In the genomic region with DNA sequence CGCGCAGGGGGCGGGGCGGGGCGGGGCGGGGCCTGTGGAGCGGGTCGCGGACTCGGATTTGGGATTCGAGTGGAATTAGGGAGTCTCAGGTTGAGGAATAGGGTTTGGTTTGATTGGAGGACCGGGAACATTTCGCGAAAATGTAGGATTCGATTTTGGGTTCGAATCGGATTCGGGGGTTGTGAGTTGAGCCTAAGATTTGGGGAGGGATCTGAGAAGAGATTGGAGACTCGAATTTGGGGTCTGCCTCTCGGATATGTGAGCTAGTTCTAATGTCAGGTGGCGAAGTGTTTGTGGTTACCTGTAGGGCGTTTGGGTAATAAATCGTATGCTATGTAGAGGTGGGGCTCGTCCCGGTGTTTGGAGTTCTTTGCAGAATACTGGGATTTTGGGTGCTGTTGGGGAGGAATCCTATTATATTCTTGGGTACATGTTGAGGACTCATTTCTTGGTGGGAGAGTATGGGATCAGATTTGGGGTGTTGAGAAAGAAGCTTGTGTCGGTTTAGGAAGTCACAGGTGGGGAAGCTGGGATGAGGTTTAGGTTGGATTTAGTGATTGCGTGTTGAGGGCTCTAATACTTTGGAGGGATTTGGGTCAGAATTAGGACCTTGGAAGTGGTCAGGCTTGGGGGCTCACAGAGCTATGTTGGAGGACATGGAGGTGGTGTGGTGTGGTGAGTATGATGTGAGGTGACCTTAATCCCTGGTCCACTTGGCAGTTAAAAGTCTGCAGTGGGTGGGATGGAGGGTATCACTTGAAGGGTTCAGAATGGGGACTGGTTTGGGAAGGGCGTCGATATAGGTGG, we compare ENCODE assay signal across 8 mouse cellular contexts. TPM values are rescaled to one million over a fixed set of nuclear protein-coding genes. Genes with fewer than 3 reads are reported as not detected.
DNase-seq lines count a peak whose midpoint lies in the region; ATAC-seq and TF ChIP-seq lines count a peak whose summit lies in the region.

No protein-coding gene starts in this region.

- H3K4me3 ChIP-seq in heart, adult 2 months, result peak overlapping the region; percentile 98
- peak overlapping the region; percentile 63 to 93 (median 77) for H3K4me3 ChIP-seq in CH12.LX (replicated peaks in 1 of 3; ENCODE audit: low read depth in 2 of 3, low read length in 2 of 3, poor library complexity in 1 of 3)
- H3K4me3 ChIP-seq in forebrain, embryonic 15.5 days, result peak overlapping the region; percentile 93
- peak overlapping the region; percentile 93 to 96 for H3K4me3 ChIP-seq in liver, embryonic 14.5 days (ENCODE audit: insufficient read depth in 1 of 2, low read depth in 2 of 2, low read length in 2 of 2)

- ATAC-seq in forebrain, embryonic 15.5 days (replicated peaks), result no peak
- ATAC-seq in liver, embryonic 14.5 days (ENCODE audit: insufficient read depth), result no peak

- peak overlapping the region; percentile 99 for H3K4me2 ChIP-seq in CH12.LX (ENCODE audit: insufficient read depth, low read depth, poor library complexity, severe bottlenecking)
- H3K4me2 ChIP-seq in forebrain, embryonic 15.5 days (replicated peaks), result peak overlapping the region; percentile 98
- H3K4me2 ChIP-seq in liver, embryonic 14.5 days (ENCODE audit: low read depth), result peak overlapping the region; percentile 99

- H3K79me2 ChIP-seq in heart, adult 2 months (replicated peaks; ENCODE audit: control insufficient read depth, insufficient read depth, low read length), result peaks cover 7% of the 10 kb centered on the region
- H3K79me2 ChIP-seq in CH12.LX (replicated peaks; ENCODE audit: control insufficient read depth, extremely low read depth, insufficient read depth, poor library complexity, severe bottlenecking), result peaks cover 21% of the 10 kb centered on the region

- no peak for TF ChIP-seq RAD21 in CH12.LX (IDR thresholded peaks at IDR 0.05; ENCODE audit: low read depth, low read length)

- 3% methylated on average over 29 of the region's 29 CpGs for WGBS in heart, adult 2 months
- 7% methylated on average over 29 of the region's 29 CpGs for WGBS in forebrain, embryonic 15.5 days
- WGBS in liver, embryonic 14.5 days (ENCODE audit: insufficient replicate concordance), result 6% methylated on average over 29 of the region's 29 CpGs

- peak overlapping the region; percentile 92 for H3K9ac ChIP-seq in heart, adult 2 months (ENCODE audit: low read depth, low read length)
- H3K9ac ChIP-seq in CH12.LX (ENCODE audit: insufficient read depth, low read depth), result peak overlapping the region; percentile 99
- peak overlapping the region; percentile 86 for H3K9ac ChIP-seq in forebrain, embryonic 15.5 days (replicated peaks)
- H3K9ac ChIP-seq in liver, embryonic 14.5 days (replicated peaks), result peak overlapping the region; percentile 94

- no peak for TF ChIP-seq EP300 in heart, adult 2 months (IDR thresholded peaks at IDR 0.05; ENCODE audit: insufficient read depth, low read depth, low read length)
- no peak for TF ChIP-seq EP300 in CH12.LX (IDR thresholded peaks at IDR 0.05; ENCODE audit: low read length)
- TF ChIP-seq EP300 in liver, embryonic 14.5 days (IDR thresholded peaks at IDR 0.05; ENCODE audit: low read depth), result no peak

- TF ChIP-seq POLR2A in heart, adult 2 months (IDR thresholded peaks at IDR 0.05; ENCODE audit: insufficient read depth, low read depth, low read length), result no peak
- no peak for TF ChIP-seq POLR2A in CH12.LX (IDR thresholded peaks at IDR 0.05; ENCODE audit: low read depth, low read length)

- dilution Hi-C loops in CH12.LX (cut with MboI; ENCODE audit: extremely low pct_ligation_motif_present, extremely low pct_unique_long_range_greater_than_20kb, low sequenced_read_pairs), result no loop called here

- peaks cover 12% of the 10 kb centered on the region for H3K4me1 ChIP-seq in heart, adult 2 months (ENCODE audit: control insufficient read depth, insufficient read depth, low read length)
- H3K4me1 ChIP-seq in CH12.LX (ENCODE audit: control insufficient read depth in 1 of 2, insufficient read depth in 2 of 2), result peaks cover 20 to 54% of the 10 kb centered on the region in 2 experiments
- H3K4me1 ChIP-seq in forebrain, embryonic 15.5 days, result peaks cover 19% of the 10 kb centered on the region
- H3K4me1 ChIP-seq in liver, embryonic 14.5 days (replicated peaks; ENCODE audit: control insufficient read depth in 2 of 2, insufficient read depth in 2 of 2, low read length in 1 of 2), result peaks cover 48 to 49% of the 10 kb centered on the region in 2 experiments

- peaks cover 7% of the 10 kb centered on the region; the same call in 1 of the 2 replicates for H3K36me3 ChIP-seq in heart, adult 2 months (ENCODE audit: control insufficient read depth, insufficient read depth, low read length)
- peaks cover 26 to 35% of the 10 kb centered on the region in 2 experiments for H3K36me3 ChIP-seq in CH12.LX (replicated peaks in 1 of 2; ENCODE audit: control insufficient read depth in 1 of 2, insufficient read depth in 1 of 2, low read length in 1 of 2)
- H3K36me3 ChIP-seq in forebrain, embryonic 15.5 days, result peaks cover 18% of the 10 kb centered on the region
- H3K36me3 ChIP-seq in liver, embryonic 14.5 days (replicated peaks; ENCODE audit: control insufficient read depth, insufficient read depth, low read depth), result peaks cover 30% of the 10 kb centered on the region

- H3K27ac ChIP-seq in heart, adult 2 months, result peak overlapping the region; percentile 99
- H3K27ac ChIP-seq in CH12.LX (ENCODE audit: insufficient read depth, low read depth), result no peak overlapping the region
- peak overlapping the region; percentile 89 for H3K27ac ChIP-seq in forebrain, embryonic 15.5 days (replicated peaks)
- H3K27ac ChIP-seq in liver, embryonic 14.5 days, result peak overlapping the region; percentile 90

- H3K9me3 ChIP-seq in CH12.LX (replicated peaks; ENCODE audit: low read length), result no peaks in the 10 kb centered on the region
- H3K9me3 ChIP-seq in forebrain, embryonic 15.5 days, result no peaks in the 10 kb centered on the region
- H3K9me3 ChIP-seq in liver, embryonic 14.5 days (ENCODE audit: control insufficient read depth, low read length), result no peaks in the 10 kb centered on the region

- H3K27me3 ChIP-seq in heart, adult 2 months (ENCODE audit: control insufficient read depth, insufficient read depth, low read length), result no peaks in the 10 kb centered on the region
- no peaks in the 10 kb centered on the region for H3K27me3 ChIP-seq in CH12.LX (replicated peaks)
- H3K27me3 ChIP-seq in forebrain, embryonic 15.5 days, result no peaks in the 10 kb centered on the region
- no peaks in the 10 kb centered on the region; the same call in 1 of the 2 replicates for H3K27me3 ChIP-seq in liver, embryonic 14.5 days (ENCODE audit: control insufficient read depth, insufficient read depth, low read length)

- intact Hi-C loops in heart, adult 2 months (cut with DNase I), result loop anchor here (2.0 kb wide), 1 partner anchor 28 kb away; a partner anchor contains a TSS
- intact Hi-C loops in heart, postnatal 14 days (cut with DNase I), result no loop called here

- no peak for DNase-seq in heart, adult 2 months
- no peak for DNase-seq in heart, postnatal 14 days
- DNase-seq in CH12.LX (ENCODE audit: extremely low read depth), result no peak
- DNase-seq in liver, embryonic 14.5 days (ENCODE audit: low read depth in 3 of 3, low spot score in 3 of 3), result no peak
- no peak for DNase-seq in left cerebral cortex, adult 9 months (ENCODE audit: low spot score in 2 of 2)
- no peak for DNase-seq in layer of hippocampus, postnatal 10 days (ENCODE audit: low spot score in 2 of 2)
- DNase-seq in urinary bladder, postnatal 4 days (ENCODE audit: low spot score in 2 of 2), result no peak

- in situ Hi-C loops in CH12.LX (cut with MboI; ENCODE audit: low pct_ligation_motif_present, low pct_unique_long_range_greater_than_20kb, low sequenced_read_pairs), result no loop called here

- TF ChIP-seq CTCF in heart, adult 2 months (IDR thresholded peaks at IDR 0.05), result no peak
- no peak for TF ChIP-seq CTCF in CH12.LX (conservative IDR thresholded peaks at IDR 0.05 in 1 of 2, IDR thresholded peaks at IDR 0.05 in 1 of 2; ENCODE audit: low read depth in 2 of 2, low read length in 2 of 2)
- TF ChIP-seq CTCF in liver, embryonic 14.5 days (IDR thresholded peaks at IDR 0.05; ENCODE audit: low read depth), result no peak

RNA-seq across cellular contexts. Expression of a gene that starts 0.8 kb away (rescaled TPM):
- total RNA-seq in heart, adult 2 months (2021), result 100 to 1,000 TPM; 850 to 914 TPM
- polyA plus RNA-seq in heart, adult 2 months (2012; rRNA removed), result 1,001 and 1,201 TPM in 2 replicates
- 100 to 1,000 TPM; 893 to 962 TPM for total RNA-seq in heart, postnatal 14 days (2021)
- total RNA-seq in CH12.LX (2012; rRNA removed) (899 and 966 TPM in 2 replicates), CH12.LX (2014; rRNA removed) (792 and 1,081 TPM in 2 replicates)
- 646 and 664 TPM in 2 replicates for polyA plus RNA-seq in CH12.LX (2012; ENCODE audit: insufficient read length, low read depth)
- 1,419 and 1,463 TPM in 2 replicates for polyA plus RNA-seq in forebrain, embryonic 15.5 days (2015; fragmentation: Nextera tagmentation; extraction: Ambion mirVana)
- 673 and 795 TPM in 2 replicates for polyA plus RNA-seq in liver, embryonic 14.5 days (2012; rRNA removed)
- polyA plus RNA-seq in liver, embryonic 14.5 days (2014; fragmentation: Nextera tagmentation; extraction: Ambion mirVana), result 1,285 and 1,384 TPM in 2 replicates
- total RNA-seq in layer of hippocampus, postnatal 10 days (2021), result 100 to 1,000 TPM; 399 to 419 TPM

RNA-seq across cellular contexts. Expression of a gene that starts 14.0 kb away (rescaled TPM):
- 1 to 10 TPM in 1 of 2 experiments, under 1 TPM in 1; 0.25 to 1.1 TPM for total RNA-seq in heart, adult 2 months (2021)
- polyA plus RNA-seq in heart, adult 2 months (2012; rRNA removed), result 0.21 and 0.56 TPM in 2 replicates
- not detected for total RNA-seq in heart, postnatal 14 days (2021)
- 0.34 and 0.72 TPM in 2 replicates for total RNA-seq in CH12.LX (2012; rRNA removed)
- 0.30 and 0.35 TPM in 2 replicates for total RNA-seq in CH12.LX (2014; rRNA removed)
- 0.95 and 1.1 TPM in 2 replicates for polyA plus RNA-seq in CH12.LX (2012; ENCODE audit: insufficient read length, low read depth)
- polyA plus RNA-seq in forebrain, embryonic 15.5 days (2015; fragmentation: Nextera tagmentation; extraction: Ambion mirVana), result 0.31 TPM in 1 of 2 replicates, not detected in the other
- polyA plus RNA-seq in liver, embryonic 14.5 days (2012; rRNA removed), result 0.15 TPM in 1 of 2 replicates, not detected in the other
- polyA plus RNA-seq in liver, embryonic 14.5 days (2014; fragmentation: Nextera tagmentation; extraction: Ambion mirVana), result not detected in 2 replicates
- 1 to 10 TPM; 1.4 TPM for total RNA-seq in layer of hippocampus, postnatal 10 days (2021)

RNA-seq across cellular contexts. Expression of a gene that starts 16.6 kb away (rescaled TPM):
- total RNA-seq in heart, adult 2 months (2021), result 10 to 100 TPM; 10.7 to 15.8 TPM
- polyA plus RNA-seq in heart, adult 2 months (2012; rRNA removed), result 12.0 and 15.1 TPM in 2 replicates
- total RNA-seq in heart, postnatal 14 days (2021), result 1 to 10 TPM; 4.2 to 5.7 TPM
- total RNA-seq in CH12.LX (2012; rRNA removed) (0.08 and 0.21 TPM in 2 replicates), CH12.LX (2014; rRNA removed) (not detected in 2 replicates)
- not detected in 2 replicates for polyA plus RNA-seq in CH12.LX (2012; ENCODE audit: insufficient read length, low read depth)
- 4.4 and 5.5 TPM in 2 replicates for polyA plus RNA-seq in forebrain, embryonic 15.5 days (2015; fragmentation: Nextera tagmentation; extraction: Ambion mirVana)
- polyA plus RNA-seq in liver, embryonic 14.5 days (2012; rRNA removed), result 0.01 TPM in 1 of 2 replicates, not detected in the other
- 0.04 TPM in 1 of 2 replicates, not detected in the other for polyA plus RNA-seq in liver, embryonic 14.5 days (2014; fragmentation: Nextera tagmentation; extraction: Ambion mirVana)
- total RNA-seq in layer of hippocampus, postnatal 10 days (2021), result 10 to 100 TPM; 20.4 to 25.9 TPM

RNA-seq across cellular contexts. Expression of a gene that starts 22.2 kb away (rescaled TPM):
- under 1 TPM; 0.18 TPM for total RNA-seq in heart, adult 2 months (2021)
- 0.15 and 0.25 TPM in 2 replicates for polyA plus RNA-seq in heart, adult 2 months (2012; rRNA removed)
- total RNA-seq in heart, postnatal 14 days (2021), result under 1 TPM; 0.56 to 0.65 TPM
- 0.59 and 0.71 TPM in 2 replicates for total RNA-seq in CH12.LX (2012; rRNA removed)
- total RNA-seq in CH12.LX (2014; rRNA removed), result 0.43 TPM in 1 of 2 replicates, not detected in the other
- 0.78 and 1.1 TPM in 2 replicates for polyA plus RNA-seq in CH12.LX (2012; ENCODE audit: insufficient read length, low read depth)
- 0.10 TPM in 2 replicates for polyA plus RNA-seq in forebrain, embryonic 15.5 days (2015; fragmentation: Nextera tagmentation; extraction: Ambion mirVana)
- polyA plus RNA-seq in liver, embryonic 14.5 days (2012; rRNA removed), result 0.31 and 0.36 TPM in 2 replicates
- 0.08 TPM in 1 of 2 replicates, not detected in the other for polyA plus RNA-seq in liver, embryonic 14.5 days (2014; fragmentation: Nextera tagmentation; extraction: Ambion mirVana)
- total RNA-seq in layer of hippocampus, postnatal 10 days (2021), result 1 to 10 TPM; 2.1 to 2.5 TPM

RNA-seq across cellular contexts. Expression of a gene that starts 27.7 kb away (rescaled TPM):
- 10 to 100 TPM; 19.4 to 23.2 TPM for total RNA-seq in heart, adult 2 months (2021)
- polyA plus RNA-seq in heart, adult 2 months (2012; rRNA removed), result 74.9 and 79.9 TPM in 2 replicates
- total RNA-seq in heart, postnatal 14 days (2021), result 10 to 100 TPM; 21.3 to 28.3 TPM
- 374 and 409 TPM in 2 replicates for total RNA-seq in CH12.LX (2012; rRNA removed)
- total RNA-seq in CH12.LX (2014; rRNA removed), result 411 and 435 TPM in 2 replicates
- 171 and 198 TPM in 2 replicates for polyA plus RNA-seq in CH12.LX (2012; ENCODE audit: insufficient read length, low read depth)
- polyA plus RNA-seq in forebrain, embryonic 15.5 days (2015; fragmentation: Nextera tagmentation; extraction: Ambion mirVana), result 268 and 279 TPM in 2 replicates
- 196 and 215 TPM in 2 replicates for polyA plus RNA-seq in liver, embryonic 14.5 days (2012; rRNA removed)
- polyA plus RNA-seq in liver, embryonic 14.5 days (2014; fragmentation: Nextera tagmentation; extraction: Ambion mirVana), result 178 and 181 TPM in 2 replicates
- total RNA-seq in layer of hippocampus, postnatal 10 days (2021), result 10 to 100 TPM; 52.3 to 54.0 TPM

Comparison
In these comparisons a context has a peak if more than half of its experiments do, and no peak if none do; other contexts are left out.
1. RNA of a gene that starts 16.6 kb away (total RNA-seq): 20.4 to 25.9 TPM in layer of hippocampus, postnatal 10 days, 10.7 to 15.8 TPM in heart, adult 2 months and 4.2 to 5.7 TPM in heart, postnatal 14 days; 0.08 to 0.21 TPM in CH12.LX; every median in the first group is over 4 times any median in the second.
2. Peak in every context shown above with its lines, with median percentiles within 50 percentile points of each other: H3K4me3 ChIP-seq, H3K9ac ChIP-seq and H3K4me2 ChIP-seq.